Mouse (Mus musculus): Measurements from ENCODE around the gene Alpl.
A peak's percentile ranks its signal among the peaks of the same experiment; 100 is the strongest.

Gene Alpl

DNA sequence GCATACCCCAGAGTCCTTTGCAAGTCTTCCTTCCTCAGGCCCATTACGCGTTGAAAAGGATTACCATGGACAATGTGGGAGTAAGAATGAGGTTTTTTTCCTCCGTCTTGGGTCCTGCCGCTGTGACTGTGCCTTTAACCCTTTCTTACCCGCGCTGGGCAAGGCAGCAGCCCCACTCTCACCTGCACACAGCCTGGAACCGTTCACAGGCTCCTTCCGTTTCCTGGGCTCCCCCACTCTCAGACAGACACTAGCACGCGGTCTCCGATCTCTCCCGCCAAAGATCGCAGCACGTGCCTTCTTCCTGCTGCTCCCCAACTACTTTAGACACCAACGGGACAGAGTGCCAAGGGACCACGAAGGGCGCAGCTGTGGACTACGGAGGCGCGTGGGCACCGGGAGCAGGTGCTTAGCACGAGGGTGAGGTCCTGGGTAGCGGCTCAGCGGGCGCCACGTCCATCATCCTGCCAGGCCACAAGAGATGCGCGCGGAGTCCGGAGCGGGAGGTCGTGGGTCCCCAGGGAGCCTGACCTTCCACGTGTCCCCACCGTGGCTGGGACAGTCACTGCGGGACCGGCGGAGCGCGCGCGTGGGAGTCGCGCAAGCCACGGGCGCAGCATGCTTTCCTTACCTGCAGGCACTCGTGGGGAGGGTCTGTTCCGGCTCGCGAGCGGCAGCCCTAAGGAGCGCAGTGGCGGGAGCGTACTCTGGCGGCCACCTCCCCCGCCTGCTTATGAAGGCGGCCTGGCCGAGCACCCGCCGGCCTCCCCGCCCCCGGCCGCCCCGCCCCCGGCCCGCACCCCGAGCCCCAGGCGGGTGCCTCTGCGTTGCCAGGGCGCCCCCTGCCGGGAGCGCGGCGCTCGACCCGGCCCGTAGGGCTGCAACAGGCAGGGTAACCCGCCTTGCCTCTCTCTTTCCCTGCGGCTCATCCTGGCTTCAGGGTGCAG, at the start of gene Alpl:
Gene Alpl, minus strand, starts transcription at position 774 of the 947 bp plus-strand sequence.
- DNase-seq (ENCODE audit: low spot score in 2 of 2) = peak; percentile 70 to 76

DNA sequence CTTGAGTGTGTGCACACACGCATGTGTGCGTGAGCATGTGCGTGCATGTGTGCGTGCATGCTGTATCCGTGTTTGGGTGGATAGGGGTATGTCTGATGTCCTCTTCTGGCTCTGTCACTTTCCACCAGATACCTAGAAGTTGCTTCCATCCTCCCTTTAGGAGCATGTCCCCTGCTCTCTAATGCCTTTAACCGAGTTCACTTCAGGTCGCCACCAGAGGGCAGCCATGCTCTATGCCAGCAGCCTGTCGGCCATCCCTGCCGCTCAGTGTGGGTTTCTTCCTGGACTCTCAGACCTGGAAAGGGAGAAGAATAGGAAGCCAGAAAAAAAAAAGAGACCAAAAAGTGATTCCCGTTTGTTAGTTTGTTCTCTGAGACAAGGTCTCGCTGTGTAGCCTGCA, 48.5 kb upstream of the Alpl start:
- DNase-seq (ENCODE audit: low spot score in 2 of 2) = peak in 1 of 2 experiments; percentile 78

DNA sequence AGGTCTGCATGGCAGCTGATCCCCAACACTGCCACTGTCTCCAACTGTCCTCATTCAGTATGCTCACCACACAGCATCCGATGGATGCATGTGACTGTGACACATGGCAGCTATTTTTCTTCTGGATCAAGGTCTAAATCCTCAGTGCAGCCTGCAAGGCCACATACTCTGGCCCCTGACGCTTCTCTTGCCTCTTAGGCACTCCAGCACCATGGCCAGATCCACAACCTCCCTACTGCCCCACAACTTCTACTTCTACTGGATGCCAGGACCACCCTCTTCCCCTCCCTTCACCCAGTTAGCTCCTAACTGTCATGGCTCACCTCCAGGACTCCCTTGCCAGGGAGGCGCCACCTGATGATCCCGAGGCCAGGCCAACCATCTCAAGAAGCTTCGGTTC, 43.3 kb upstream of the Alpl start:
- no peak for DNase-seq (ENCODE audit: low spot score in 2 of 2)

DNA sequence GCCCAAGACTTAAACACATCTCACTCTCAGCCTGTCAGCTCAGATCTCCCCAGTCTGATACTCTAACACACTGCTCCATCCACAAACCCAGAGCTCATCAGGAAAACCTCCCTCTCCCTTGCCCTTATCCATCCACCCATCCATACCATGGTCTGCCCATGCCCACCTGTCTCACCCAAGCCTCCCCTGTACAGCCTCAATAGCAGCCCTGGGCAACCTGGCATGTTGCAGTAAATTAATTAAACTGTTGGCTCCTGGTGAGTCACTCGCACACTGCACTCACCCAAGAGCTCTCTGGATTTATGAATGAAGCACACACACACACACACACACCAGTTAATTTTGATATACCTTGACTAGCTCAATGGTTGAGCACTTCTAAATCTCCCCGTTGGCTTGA, 42.6 kb upstream of the Alpl start:
- DNase-seq (ENCODE audit: low spot score in 2 of 2) = no peak

DNA sequence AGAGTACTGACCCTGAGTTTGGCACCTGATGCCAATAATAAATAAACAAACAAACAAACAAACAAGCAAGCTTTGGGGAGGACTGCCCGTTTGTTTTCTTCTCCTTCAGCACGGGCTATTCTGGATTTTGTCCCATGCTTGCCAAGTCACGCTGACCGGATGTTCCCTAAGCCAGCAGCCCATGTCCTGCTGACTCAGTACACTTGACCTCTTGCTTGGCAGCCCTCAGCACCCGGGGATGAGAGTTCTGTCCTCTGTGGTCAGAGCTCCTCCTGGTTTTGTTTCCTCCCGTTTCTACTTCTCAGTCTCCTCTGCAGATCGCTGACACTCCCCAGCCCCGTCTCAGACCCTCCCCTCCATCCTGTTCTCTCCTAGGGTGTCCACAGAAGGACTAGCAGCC, 41.6 kb upstream of the Alpl start:
- peak in 1 of 2 experiments; percentile 40 for DNase-seq (ENCODE audit: low spot score in 2 of 2)

DNA sequence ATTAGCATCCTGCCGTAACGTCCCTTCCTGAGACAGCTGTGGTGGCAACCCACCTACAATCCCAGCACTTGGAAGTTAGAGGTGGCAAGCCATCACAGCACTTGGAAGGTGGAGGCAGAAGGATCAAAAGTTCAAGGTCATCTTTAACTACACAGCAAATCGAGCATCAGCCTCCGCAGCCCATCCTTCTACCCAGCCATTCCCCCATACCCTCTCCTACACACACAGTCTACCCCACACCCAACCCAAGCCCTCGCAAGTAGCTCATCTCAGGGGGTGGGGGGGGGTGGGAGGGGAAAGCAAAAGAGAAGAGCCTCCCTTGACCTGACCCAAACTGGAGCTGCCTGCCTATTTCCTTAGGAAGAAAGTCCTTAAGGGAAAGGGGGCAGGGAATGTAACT, 40.6 kb upstream of the Alpl start:
- DNase-seq (ENCODE audit: low spot score in 2 of 2) = no peak

DNA sequence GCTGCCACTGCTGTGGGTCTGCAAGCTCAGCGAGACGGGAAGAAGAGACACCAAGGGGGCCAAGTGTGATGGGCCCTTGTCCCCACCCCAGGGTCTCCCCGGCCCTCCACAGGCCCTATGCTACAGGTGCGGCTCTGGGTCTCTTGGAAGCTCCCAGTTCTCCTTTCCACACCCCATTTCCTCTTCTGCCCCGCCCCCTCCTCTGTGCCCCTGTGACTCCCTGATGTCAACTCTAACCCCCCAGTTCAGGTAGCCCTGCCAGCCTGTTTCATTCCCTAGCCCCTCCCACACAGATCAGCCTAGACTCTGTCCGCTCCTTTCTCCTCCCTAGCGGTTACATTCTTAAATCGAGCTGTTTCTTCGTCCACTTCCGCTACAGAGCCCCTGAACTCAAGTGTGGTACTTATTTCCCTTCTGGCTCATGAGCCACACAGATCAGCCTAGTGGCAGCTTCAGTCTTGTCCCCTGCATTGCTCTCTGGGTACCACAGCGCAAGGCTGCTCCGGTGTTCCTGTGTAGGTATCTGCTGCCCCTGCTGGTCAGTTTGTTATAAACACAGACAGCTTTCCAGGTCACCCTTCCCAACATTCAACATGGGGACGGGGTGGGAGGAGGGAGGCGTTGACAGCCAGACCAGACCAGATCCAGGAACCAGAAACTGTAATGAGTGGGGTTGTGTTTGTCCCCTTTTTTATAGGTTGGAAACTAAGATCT, 39.6 kb upstream of the Alpl start:
- DNase-seq (ENCODE audit: low spot score in 2 of 2) = peak; percentile 55 to 72

DNA sequence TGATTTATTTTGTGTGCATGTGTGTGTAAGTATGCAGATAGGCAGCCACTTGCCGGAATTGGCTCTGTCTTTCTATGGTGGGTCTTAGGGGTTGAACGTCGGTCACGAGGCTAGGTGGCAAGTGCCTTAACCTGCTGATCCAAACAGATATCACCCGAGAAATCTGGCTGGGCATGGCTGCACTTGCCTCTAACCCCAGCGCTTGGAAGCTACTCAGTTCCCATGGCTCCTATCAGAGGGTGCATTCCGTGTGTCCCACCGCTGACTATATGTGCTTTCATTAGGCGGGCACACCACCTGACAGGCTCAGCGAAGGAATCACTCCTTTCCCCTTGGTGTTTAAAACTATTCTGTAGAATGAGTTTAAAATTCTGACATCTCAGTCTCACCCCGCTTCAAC, 35.4 kb upstream of the Alpl start:
- peak in 1 of 2 experiments; percentile 55 for DNase-seq (ENCODE audit: low spot score in 2 of 2)

DNA sequence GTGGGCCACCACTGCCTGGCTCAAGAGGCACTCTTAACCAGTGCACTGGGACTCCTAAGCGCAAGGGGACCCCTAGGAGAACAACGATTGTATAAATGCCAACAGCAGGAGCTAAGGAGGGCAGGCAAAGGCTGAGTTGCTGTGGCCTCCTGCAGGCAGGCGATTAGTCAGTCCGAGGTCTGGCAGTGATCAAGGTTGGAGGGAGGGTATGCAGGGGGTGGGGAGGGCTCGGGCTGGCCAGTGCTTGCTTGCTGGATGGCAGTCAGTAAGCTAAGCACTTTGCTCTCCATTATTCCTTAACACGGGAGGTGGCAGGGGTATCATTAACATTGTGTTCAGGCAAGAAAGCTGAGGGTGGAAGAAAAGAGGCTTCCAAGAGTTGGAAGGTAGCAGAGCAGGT, 34.2 kb upstream of the Alpl start:
- no peak for DNase-seq (ENCODE audit: low spot score in 2 of 2)

DNA sequence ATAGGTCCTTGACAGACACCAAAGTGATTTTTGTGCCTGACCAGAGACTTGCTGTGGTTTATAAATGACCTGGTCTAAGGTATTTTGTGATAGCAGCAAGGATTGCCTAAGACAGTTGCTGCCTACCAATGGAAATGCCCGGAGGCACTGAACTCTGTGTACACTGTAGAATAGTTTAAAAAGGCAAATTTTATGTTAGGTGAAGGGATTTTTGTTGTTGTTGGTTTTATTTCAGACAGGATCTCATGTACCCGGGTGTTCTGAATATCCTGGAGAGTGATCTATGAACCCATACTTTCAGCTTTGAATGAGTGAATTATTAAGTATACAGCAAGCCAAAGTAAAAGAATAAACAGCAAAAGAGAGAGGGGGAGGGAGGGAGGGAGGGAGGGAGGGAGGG, 28.7 kb upstream of the Alpl start:
- DNase-seq (ENCODE audit: low spot score in 2 of 2) = no peak

DNA sequence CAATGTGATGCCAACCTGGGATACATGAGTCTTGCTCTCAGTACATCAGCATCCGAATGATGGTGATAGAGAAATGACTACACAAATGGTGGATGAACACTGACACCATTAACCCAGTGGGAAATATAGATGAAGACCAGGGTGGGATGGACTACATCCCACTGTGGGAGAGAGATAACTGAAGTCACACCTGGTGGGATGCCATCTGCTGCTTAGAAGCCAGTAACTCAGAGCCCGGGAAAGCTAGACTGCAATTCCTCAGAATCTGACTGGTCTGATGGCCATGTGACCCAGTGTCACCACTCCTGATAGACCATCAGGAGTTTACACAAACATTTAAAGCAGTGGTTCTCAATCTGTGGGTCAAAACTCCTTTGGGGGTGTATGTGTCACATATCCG, 27.4 kb upstream of the Alpl start:
- no peak for DNase-seq (ENCODE audit: low spot score in 2 of 2)

DNA sequence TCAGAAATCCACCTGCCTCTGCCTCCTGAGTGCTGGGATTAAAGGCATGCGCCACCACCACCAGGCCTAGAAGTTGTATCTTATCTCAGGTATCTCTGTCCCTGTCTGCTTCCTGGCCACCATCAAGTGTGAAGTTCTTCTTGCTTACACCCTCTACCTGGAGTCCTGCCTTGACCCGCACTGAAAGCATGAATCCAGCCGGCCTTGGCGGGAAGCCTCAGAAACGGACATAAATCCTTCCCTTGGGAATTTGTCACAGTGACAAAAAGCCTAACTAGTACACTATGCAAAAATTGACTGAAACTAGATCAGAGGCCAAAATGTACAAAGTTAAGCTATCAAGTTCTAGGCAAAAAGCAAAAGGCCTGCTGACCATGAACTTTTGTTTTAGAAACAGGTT, 26.4 kb upstream of the Alpl start:
- DNase-seq (ENCODE audit: low spot score in 2 of 2) = no peak

DNA sequence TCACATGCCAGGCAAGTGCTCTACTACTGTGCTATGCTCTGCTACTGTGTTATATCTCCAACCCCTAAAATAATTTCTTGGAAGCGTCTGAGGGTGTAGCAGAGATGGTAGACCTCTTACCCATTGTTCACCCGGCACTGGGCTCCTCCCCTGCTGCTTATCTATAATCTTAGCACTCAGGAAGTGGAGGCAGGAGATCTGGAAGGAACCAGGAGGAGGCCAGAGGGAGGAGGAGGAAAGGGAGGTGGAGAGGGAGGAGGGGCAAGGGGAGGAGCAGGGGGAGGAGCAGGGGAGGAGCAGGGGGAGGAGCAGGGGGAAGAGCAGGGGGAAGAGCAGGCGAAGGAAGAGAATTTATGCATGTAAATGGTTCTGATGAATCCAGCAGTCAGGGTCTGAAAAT, 24.5 kb upstream of the Alpl start:
- DNase-seq (ENCODE audit: low spot score in 2 of 2) = no peak

DNA sequence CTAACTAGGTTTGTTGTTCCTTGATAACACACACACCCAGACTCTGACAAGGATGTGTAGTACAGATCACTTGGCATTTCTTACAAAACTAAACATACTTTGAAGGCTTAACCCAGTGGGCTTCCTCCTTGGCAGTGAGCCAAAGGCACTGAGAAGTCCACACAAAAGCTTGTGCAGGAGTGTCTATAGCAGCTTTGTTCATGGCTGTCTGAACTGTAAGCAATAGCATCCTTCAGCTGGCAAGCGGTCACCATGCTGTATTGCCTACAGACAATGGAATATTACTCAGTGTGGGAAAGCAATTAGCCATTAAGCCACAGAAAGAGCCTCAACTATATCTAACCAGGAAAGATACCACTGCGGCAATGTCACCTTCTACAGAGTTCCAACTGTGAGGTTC, 23.3 kb upstream of the Alpl start:
- DNase-seq (ENCODE audit: low spot score in 2 of 2) = no peak

DNA sequence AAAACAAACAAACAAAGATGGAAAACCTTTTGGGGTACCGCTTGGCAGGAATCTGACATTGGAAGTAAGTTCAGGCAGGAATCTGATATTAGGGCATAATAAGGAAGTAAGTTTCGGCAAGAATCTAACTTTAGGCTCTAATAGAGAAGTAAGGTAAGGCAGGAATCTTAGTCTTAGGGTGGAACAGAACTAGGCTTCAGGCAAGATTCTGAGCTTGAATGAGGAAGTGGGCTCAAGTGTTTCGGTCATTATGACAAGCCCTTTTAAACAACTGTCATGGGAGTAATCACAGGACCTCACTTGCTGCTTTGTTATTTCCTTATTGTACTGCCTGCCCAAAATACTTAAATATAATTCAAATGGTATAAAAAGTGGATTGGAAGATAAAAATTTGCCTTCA, 22.2 kb upstream of the Alpl start:
- DNase-seq (ENCODE audit: low spot score in 2 of 2) = no peak

DNA sequence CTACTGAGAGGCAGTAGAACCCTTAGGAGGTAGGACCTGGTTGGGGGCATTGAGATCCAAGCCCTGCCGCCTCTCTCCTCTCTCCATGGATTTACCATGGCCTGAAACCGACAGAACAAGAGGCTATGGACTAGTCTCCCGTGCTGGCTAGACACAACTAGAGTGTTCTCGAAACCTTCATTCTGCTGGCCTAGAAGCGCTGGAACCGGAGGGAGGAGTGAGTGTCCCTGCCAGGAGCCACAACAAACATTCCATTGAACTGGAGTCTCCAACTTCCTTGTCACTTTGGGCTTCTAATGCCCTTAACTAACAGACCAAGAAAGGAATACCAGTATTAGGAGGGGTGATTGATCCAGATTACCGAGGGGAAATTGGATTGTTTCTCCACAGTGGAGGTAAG, 20.0 kb upstream of the Alpl start:
- DNase-seq (ENCODE audit: low spot score in 2 of 2) = no peak

DNA sequence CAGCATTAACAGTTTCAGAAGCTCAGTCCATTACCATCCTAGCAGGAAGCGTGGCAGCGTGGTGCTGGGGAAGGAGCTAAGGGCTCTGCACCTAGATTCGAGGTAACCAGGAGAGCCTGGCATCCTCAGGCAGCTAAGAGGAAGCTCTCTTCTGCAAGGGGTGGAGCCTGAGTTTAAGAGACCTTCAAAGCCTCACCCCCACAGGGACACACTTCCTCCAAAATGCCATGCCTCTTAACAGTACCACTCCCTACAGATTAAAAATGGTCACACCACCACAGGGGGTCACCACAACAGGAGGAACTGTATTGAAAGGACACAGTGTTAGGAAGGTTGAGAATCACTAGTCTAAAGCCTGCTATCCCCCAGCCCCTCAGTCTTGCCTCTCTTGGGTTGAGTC, 19.3 kb upstream of the Alpl start:
- no peak for DNase-seq (ENCODE audit: low spot score in 2 of 2)

DNA sequence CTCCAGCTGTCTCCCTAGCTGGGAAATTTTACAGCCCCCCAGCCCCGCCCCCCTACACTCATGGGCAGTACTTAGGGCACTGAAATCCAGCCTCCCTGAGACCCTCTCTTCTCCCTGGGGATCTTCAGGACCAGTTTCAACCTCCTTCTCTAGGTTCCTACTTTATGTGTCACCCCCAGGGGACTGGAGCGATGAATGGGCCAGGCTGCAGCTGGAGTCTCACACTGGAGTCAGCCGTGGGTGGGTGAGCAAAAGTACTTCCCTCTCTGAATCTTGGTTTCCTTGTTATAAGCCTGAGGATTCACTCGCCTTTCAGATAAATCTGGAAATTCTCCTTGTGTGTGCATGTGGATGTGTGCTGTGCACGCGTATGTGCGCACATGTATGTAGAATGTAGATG, 18.0 kb upstream of the Alpl start:
- no peak for DNase-seq (ENCODE audit: low spot score in 2 of 2)

DNA sequence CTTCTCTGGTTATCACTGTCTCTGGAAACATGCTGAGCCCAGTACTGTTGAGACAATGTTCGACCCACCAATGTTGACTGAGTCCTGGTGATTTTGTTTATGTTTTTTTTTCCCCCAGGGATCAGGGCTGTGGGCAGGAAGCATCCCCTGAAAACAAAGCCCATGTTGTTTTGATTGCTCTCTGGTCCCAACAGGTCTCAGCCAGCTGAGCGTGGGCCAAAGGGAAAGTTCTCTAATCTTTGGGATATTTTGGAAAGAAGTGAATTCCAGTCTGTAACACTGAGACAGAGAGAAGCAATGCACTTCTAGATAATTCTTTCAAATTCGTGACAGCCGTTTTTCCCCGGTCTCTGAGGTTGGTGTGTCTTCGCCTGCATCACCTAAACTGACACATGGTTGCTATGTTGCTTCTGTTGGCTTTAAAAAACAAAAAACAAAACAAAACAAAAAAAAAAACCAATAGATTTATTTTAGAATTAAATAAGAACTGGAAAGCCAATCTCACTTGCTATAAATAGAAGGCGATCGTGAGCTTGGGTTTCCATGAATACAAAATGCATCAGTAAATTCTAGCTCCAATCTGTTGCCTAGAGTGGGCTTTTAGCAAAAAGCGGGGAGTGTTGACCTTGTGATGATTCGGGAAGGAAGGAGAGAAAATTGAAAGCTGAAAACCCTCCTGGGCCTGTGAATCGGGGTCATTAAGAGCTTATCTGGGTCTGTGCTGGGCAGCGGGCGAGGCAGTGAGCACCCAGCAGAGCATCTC, 16.9 kb upstream of the Alpl start:
- DNase-seq (ENCODE audit: low spot score in 2 of 2) = no peak

DNA sequence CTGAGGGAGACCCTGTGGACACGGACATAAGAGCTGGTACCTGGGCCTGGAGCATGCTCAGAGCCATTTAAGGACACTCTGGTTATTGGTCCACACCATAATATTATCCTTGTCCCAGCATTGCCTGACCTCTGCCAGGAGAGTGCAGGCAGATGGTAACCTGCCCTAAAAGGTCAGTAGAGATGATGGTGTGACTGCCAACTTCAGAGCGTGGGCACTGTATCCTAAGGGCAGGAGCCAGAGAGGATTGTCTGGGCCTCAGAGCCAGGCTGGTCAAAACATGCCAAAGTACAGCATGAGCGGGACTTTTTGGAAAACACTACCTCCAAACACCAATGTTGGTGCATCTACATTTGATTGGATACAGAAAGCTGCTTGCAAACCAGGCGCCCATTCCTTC, 13.8 kb upstream of the Alpl start:
- no peak for DNase-seq (ENCODE audit: low spot score in 2 of 2)

DNA sequence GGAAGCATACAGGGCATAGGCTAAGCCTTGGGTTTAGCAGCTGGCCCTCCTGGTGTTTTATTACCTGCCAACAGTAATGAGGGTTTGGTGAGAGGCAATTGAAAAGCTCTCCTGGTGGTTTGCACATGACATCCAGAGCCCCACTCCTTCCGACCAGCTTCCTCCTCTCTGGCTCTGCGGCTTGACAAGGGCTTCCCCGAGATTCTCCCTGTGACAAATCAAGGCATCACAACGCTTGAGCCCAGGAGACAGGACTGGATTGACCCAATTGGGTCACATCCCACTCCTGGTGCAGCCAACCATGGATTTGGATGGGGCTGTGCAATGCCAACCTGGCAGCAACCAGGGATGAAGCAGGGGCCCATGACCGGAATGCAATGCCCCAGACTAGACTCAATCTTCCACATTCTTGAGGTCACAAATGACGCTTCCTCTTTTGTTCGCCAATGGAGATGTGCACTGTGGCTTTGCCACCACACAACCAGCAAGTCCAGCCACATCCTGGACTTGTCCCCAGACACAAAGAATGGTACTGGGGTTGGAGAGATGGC, 11.2 kb upstream of the Alpl start:
- no peak for DNase-seq (ENCODE audit: low spot score in 2 of 2)

DNA sequence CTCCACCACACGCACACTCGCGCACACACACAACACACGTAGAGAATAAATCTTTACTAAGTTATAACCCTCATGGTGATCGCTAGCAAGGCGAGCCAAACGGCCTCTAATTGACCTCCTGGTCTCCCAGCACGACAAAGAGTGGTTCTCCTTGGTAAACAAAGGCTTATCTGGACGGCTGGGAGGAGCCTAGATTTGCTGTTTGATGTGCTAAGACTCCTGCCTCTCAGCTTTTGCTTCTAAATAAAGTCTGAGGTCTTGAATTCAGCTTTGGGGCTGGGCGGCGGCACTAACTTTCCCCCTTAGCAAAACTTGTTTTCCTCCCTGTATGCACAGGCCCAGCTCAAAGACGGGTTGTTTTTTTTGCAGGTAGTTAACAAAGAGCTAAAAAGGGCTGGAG, 5.0 kb upstream of the Alpl start:
- peak in 1 of 2 experiments; percentile 56 for DNase-seq (ENCODE audit: low spot score in 2 of 2)
